Mouse (Mus musculus): ENCODE results near the gene Apaf1. TPM values are rescaled to one million over a fixed set of nuclear protein-coding genes. Genes with fewer than 3 reads are reported as not detected.

The Apaf1 gene
- polyA plus RNA-seq, 1 experiment from 2014 or later: 19.3 TPM

DNA sequence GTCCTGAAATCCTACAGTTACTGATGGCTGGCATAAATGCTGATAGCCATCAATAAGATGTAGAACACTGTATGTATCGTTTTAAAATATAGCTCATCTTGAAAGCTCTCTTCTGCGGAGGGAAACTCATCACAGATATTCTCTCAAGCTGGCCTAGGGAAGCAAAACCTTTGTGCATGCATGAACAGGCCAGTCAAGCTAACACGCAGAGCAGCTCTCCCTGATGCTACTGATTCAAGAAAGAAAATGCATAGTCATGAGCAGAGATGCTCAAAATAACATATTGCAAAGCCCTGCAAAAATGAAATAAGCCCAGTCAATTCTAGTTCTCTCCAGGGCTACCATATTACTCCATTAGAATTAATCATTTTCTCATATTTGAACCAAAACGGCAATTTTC is 55.1 kb downstream of the Apaf1 start:
- no peak overlapping the region for H3K9ac ChIP-seq
- WGBS: 95% methylated on average over 4 of the region's 4 CpGs
- H3K4me3 ChIP-seq: no peak overlapping the region
- H3K9me3 ChIP-seq: no peaks in the 10 kb centered on the region
- H3K36me3 ChIP-seq: peaks cover 14% of the 10 kb centered on the region; the same call in 1 of the 2 replicates
- H3K4me1 ChIP-seq: no peaks in the 10 kb centered on the region
- no peak for ATAC-seq (ENCODE audit: borderline replicate concordance, extremely low read depth, low FRiP score, low TSS enrichment)
- no peak overlapping the region for H3K4me2 ChIP-seq
- no peaks in the 10 kb centered on the region for H3K27me3 ChIP-seq
- H3K27ac ChIP-seq: no peak overlapping the region

DNA sequence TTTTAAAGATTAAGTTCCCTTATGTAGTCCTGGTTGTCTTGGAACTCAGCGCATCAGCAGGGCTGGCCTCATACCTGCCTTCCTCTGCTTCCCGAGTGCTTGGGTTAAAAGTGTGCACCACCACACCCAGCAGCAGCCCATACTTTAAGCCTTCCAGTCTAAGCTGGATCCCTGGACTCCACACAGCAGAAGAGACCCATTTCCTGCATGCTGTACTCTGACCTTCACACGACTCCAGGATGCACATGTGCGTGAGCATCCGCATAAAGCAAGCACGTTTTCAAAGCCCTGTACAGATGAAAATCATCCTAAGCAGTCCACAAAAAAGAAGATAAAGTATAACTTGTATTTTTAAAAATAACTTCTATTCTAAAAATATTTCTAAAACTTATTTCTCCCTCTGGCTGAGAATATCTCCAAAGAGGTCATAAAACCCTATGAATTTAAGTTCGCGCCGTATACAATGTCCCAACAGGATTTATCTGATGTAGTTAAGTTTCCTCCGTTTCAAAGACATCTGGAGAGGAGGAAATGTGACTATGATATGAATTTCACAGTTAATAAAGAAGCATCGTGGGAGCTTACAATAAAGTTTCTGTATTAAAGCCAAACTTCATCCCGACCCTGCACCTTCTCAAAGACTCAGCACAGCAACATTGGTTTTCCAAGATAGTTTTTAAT is 76.6 kb downstream of the Apaf1 start:
- Histone ChIP-seq H3K27me3 (no peaks in the 10 kb centered on the region), H3K4me3 (no peak overlapping the region), H3K9ac (no peak overlapping the region), H3K9me3 (no peaks in the 10 kb centered on the region), H3K36me3 (peaks cover 5% of the 10 kb centered on the region), H3K4me2 (no peak overlapping the region), H3K27ac (no peak overlapping the region; the same call in 1 of the 2 replicates), H3K4me1 (no peaks in the 10 kb centered on the region)
- 60% methylated on average over 12 of the region's 12 CpGs for WGBS
- ATAC-seq (ENCODE audit: borderline replicate concordance, extremely low read depth, low FRiP score, low TSS enrichment): no peak

DNA sequence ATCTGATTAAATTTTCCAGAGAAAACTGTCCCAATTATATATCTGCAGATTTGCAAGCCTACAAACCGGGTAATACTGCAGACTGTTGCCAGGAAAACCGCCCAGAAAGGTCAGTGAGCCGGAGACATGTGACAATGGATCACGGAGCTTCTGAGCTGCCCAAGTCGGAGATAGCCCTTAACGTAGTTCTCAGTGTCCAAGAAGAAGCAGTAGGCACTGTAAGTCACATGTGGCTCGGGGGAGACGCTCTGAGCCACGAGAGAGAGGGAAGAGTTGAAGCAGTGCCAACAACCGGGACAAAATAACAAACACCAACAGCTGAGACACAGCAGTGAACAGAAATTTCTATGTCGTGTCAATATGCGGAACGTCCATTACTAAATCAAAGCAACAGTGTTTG is 81.1 kb downstream of the Apaf1 start:
- Histone ChIP-seq H3K27me3 (no peaks in the 10 kb centered on the region), H3K4me2 (no peak overlapping the region), H3K9me3 (no peaks in the 10 kb centered on the region), H3K9ac (no peak overlapping the region), H3K4me3 (no peak overlapping the region), H3K4me1 (no peaks in the 10 kb centered on the region), H3K36me3 (0 out of 2 replicates have a peak, but pooled peaks cover 7% of the 10 kb centered on the region), H3K27ac (no peak overlapping the region)
- 53% methylated on average over 13 of the region's 13 CpGs for WGBS
- ATAC-seq (ENCODE audit: borderline replicate concordance, extremely low read depth, low FRiP score, low TSS enrichment): peak; percentile 55; the same call in 1 of the 2 replicates

DNA sequence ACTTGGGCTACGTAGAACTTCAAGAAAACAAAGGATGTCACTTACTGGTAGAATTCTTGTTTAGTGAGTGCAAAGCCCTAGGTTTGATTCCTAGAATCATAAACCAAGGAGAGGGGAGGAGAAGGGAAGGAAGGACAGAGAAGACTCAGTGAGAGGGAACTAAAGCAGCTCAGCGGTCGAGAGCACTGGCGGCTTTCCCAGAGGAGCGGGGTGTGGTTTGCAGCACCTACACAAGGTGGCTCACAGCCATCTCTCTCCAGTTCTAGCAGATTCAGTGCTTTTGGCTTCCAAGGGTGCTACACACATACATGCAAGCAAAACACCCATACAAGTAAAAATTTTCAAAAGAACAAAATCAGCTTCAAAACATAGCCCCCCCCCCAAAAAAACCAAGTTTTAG is 82.7 kb downstream of the Apaf1 start:
- Histone ChIP-seq H3K9me3 (no peaks in the 10 kb centered on the region), H3K27ac (no peak overlapping the region), H3K4me2 (no peak overlapping the region), H3K36me3 (peaks cover 15% of the 10 kb centered on the region), H3K4me3 (no peak overlapping the region), H3K9ac (no peak overlapping the region), H3K4me1 (no peaks in the 10 kb centered on the region), H3K27me3 (no peaks in the 10 kb centered on the region)
- ATAC-seq (ENCODE audit: borderline replicate concordance, extremely low read depth, low FRiP score, low TSS enrichment): no peak
- WGBS: 79% methylated on average over 5 of the region's 5 CpGs

DNA sequence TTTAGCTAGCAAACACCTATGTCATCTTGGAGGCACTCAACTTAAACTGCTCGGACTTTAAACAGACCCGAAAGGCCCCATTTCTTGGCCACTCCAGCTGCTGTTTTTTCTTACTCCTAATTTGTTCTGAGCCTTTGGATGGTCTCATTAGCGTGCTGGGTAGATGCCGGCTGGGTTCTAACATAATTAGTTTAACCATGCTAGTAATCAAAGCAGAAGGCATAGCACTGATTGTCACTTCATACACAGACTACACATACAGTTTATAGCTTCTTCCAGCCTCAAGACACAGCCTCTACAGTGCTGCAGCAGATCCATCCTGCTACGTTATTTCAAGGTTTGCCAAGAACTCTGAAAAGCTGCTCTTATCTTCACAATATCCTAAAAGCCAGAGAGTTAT is 88.7 kb downstream of the Apaf1 start:
- no peak for ATAC-seq (ENCODE audit: borderline replicate concordance, extremely low read depth, low FRiP score, low TSS enrichment)

DNA sequence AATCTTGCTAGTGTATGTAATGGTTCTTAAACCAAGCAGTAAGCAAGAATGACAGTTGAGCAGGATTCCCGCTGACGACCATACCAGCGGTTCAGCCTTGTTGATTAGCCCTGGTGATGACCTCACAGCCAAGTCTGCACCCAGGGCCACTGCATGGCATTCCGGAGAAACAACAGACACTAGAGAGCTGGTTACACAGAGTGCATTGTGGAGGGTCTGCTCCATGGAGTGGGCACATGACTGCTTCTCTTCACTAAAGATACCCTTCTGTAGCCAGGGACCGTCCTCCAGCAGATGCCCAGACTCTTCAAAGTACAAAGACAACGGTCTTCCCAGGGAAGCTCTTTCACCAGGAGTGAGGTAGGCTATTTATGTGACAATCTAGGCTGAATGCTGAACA is 90.3 kb downstream of the Apaf1 start:
- H3K4me2 ChIP-seq: no peak overlapping the region
- ATAC-seq (ENCODE audit: borderline replicate concordance, extremely low read depth, low FRiP score, low TSS enrichment): no peak
- no peak overlapping the region for H3K9ac ChIP-seq
- H3K27me3 ChIP-seq: no peaks in the 10 kb centered on the region
- WGBS: 83% methylated on average over 6 of the region's 6 CpGs
- H3K4me1 ChIP-seq: no peaks in the 10 kb centered on the region
- H3K36me3 ChIP-seq: peaks cover 28% of the 10 kb centered on the region
- no peak overlapping the region for H3K27ac ChIP-seq
- no peaks in the 10 kb centered on the region for H3K9me3 ChIP-seq
- H3K4me3 ChIP-seq: no peak overlapping the region

More for the DNA sequence above, 88.7 kb downstream of the Apaf1 start:
- no peak overlapping the region for H3K4me3 ChIP-seq
- H3K9ac ChIP-seq: no peak overlapping the region
- no peaks in the 10 kb centered on the region for H3K9me3 ChIP-seq
- H3K27me3 ChIP-seq: no peaks in the 10 kb centered on the region
- peaks cover 28% of the 10 kb centered on the region for H3K36me3 ChIP-seq
- H3K27ac ChIP-seq: no peak overlapping the region
- no peak overlapping the region for H3K4me2 ChIP-seq
- WGBS: 85% methylated on average over 5 of the region's 5 CpGs
- H3K4me1 ChIP-seq: no peaks in the 10 kb centered on the region

DNA sequence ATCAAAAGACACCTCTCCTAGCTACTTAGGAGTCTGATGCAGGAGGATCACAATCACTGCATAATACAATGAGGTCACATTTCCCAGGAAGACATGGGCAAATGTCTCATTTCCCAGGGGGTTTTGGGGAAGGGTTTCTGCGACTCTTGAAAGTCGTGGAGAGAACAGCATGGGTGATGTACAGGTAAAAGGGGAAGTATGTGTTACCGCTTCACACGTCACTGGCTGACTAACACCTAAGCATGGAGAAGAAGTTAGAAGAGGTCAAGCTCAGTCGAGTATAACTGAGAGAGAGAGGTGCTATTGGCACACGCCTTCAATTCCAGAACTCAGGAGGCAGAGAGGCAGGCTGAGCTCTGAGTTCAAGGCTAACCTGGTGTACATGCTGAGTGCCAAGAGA is 92.2 kb downstream of the Apaf1 start:
- peaks cover 17% of the 10 kb centered on the region for H3K36me3 ChIP-seq
- H3K4me1 ChIP-seq: no peaks in the 10 kb centered on the region
- no peaks in the 10 kb centered on the region for H3K9me3 ChIP-seq
- no peak overlapping the region for H3K9ac ChIP-seq
- no peak overlapping the region for H3K4me3 ChIP-seq
- H3K27me3 ChIP-seq: no peaks in the 10 kb centered on the region
- H3K4me2 ChIP-seq: no peak overlapping the region
- ATAC-seq (ENCODE audit: borderline replicate concordance, extremely low read depth, low FRiP score, low TSS enrichment): no peak
- 85% methylated on average over 6 of the region's 6 CpGs for WGBS
- H3K27ac ChIP-seq: no peak overlapping the region

DNA sequence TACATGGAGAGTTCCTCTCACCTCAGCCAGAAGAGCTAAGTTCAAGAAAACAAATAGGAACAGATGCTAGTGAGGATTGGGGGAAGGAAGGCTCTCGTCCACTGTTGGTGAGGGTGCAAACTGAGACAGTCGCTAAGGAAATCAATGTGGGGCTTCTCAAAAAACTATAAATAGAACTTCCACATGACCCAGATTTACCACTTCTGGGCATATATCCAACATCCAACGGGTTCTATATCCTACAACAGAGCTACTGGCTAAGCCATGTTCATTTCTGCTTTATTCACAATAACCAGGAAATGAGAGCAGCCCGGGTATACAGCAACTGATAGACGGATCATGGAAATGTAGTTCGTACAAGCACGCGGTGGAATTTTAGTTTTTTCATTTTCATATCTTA is 99.5 kb downstream of the Apaf1 start:
- Histone ChIP-seq H3K27me3 (no peaks in the 10 kb centered on the region), H3K4me3 (no peak overlapping the region), H3K36me3 (no peaks in the 10 kb centered on the region), H3K4me2 (no peak overlapping the region), H3K9ac (no peak overlapping the region), H3K4me1 (no peaks in the 10 kb centered on the region), H3K9me3 (no peaks in the 10 kb centered on the region), H3K27ac (no peak overlapping the region)
- 53% methylated on average over 8 of the region's 8 CpGs for WGBS
- peak; percentile 42; the same call in 1 of the 2 replicates for ATAC-seq (ENCODE audit: borderline replicate concordance, extremely low read depth, low FRiP score, low TSS enrichment)

DNA sequence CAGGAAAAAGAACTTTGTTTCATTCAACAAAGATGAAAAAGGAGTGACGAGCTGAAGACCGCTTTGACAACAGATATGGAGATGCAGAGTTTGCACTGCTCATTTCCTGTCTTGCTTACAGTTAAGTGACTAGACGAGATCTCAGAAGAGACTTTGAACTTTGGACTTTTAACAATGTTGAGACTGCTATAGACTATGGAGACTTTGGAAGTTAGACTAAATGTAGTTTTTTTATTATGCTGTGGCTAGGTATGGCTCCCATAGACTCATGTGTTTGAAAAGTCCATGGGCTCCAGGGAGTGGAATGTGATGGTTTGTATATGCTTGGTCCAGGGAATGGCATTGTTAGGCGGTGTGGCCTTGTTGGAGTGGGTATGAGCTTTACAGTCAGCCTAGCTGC is 100.8 kb downstream of the Apaf1 start:
- no peak overlapping the region for H3K4me2 ChIP-seq
- H3K4me1 ChIP-seq: no peaks in the 10 kb centered on the region
- no peaks in the 10 kb centered on the region for H3K9me3 ChIP-seq
- 79% methylated on average over 4 of the region's 4 CpGs for WGBS
- no peak overlapping the region for H3K4me3 ChIP-seq
- ATAC-seq (ENCODE audit: borderline replicate concordance, extremely low read depth, low FRiP score, low TSS enrichment): no peak
- no peaks in the 10 kb centered on the region for H3K27me3 ChIP-seq
- no peak overlapping the region for H3K9ac ChIP-seq
- H3K27ac ChIP-seq: no peak overlapping the region
- H3K36me3 ChIP-seq: no peaks in the 10 kb centered on the region

DNA sequence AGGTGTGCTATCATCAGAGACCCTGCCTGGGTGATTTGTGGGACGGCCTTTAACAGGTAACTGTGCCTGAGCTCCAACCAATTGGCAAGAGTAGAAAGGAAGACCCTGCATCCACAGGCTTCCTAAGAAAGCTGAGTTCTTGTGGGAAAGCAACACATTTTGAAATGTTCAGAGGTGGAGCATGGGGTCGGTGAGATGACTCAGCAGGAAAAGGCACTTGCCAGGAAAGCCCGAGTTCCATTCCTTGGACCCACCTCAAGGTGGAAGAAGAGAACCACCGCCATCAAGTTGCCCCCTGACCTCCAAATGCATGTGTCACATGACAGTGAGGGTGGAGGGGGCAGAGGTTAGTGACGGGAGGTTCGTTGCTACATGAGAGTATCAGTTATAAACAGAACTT is 108.1 kb downstream of the Apaf1 start:
- no peaks in the 10 kb centered on the region for H3K9me3 ChIP-seq
- no peaks in the 10 kb centered on the region for H3K36me3 ChIP-seq
- H3K9ac ChIP-seq: no peak overlapping the region
- H3K27ac ChIP-seq: no peak overlapping the region
- H3K4me1 ChIP-seq: peaks cover 7% of the 10 kb centered on the region
- ATAC-seq (ENCODE audit: borderline replicate concordance, extremely low read depth, low FRiP score, low TSS enrichment): no peak
- H3K4me2 ChIP-seq: no peak overlapping the region
- H3K4me3 ChIP-seq: no peak overlapping the region
- H3K27me3 ChIP-seq: peaks cover 15% of the 10 kb centered on the region
- 69% methylated on average over 6 of the region's 6 CpGs for WGBS

DNA sequence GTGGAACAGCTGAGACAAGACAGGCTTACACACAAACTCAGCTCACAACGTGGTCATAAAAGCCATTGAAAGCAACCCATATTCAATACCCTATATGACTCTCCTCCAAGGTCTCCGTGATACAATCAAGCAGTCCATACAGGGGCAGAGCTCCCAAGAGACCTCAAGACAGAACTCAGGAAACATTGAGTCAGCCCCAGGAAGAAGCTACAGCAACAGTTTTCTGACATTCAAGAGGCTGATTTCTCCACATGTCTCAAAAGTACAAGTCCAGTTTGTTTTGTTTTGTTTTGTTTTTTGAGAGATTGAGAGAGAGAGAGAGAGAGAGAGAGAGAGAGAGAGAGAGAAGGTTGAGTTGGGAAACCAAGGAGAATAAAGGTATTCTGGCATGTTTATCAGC is 108.5 kb downstream of the Apaf1 start:
- 56% methylated on average over 2 of the region's 2 CpGs for WGBS
- Histone ChIP-seq H3K9me3 (no peaks in the 10 kb centered on the region), H3K9ac (no peak overlapping the region), H3K27ac (no peak overlapping the region), H3K4me2 (no peak overlapping the region), H3K36me3 (no peaks in the 10 kb centered on the region), H3K4me1 (peaks cover 10% of the 10 kb centered on the region), H3K27me3 (peaks cover 19% of the 10 kb centered on the region), H3K4me3 (no peak overlapping the region)
- ATAC-seq (ENCODE audit: borderline replicate concordance, extremely low read depth, low FRiP score, low TSS enrichment): no peak

DNA sequence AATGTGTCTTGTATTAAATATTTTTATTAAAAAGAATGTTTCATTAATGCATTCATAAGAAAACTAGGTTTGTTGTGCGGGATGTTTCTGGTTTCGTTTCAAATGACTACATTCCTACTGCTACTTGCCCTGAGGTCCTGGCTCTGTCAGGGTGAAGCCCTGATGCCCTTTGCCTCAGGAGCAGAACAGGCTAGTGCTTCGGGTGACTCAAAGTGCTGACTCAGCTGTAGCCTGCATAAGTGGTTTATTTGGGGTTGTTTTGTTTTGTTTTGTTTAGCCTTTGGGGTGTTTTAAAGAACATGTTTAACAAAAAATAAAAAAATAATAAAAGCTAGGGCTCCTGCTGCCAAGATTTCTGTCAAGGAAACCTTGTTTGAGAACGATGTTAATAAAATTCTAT is 112.0 kb downstream of the Apaf1 start:
- ATAC-seq (ENCODE audit: borderline replicate concordance, extremely low read depth, low FRiP score, low TSS enrichment): no peak
- no peaks in the 10 kb centered on the region for H3K9me3 ChIP-seq
- WGBS: 34% methylated on average over 4 of the region's 4 CpGs

More for the DNA sequence above, 112.0 kb downstream of the Apaf1 start:
- Histone ChIP-seq H3K27me3 (peaks cover 46% of the 10 kb centered on the region), H3K36me3 (no peaks in the 10 kb centered on the region), H3K4me1 (peaks cover 10% of the 10 kb centered on the region), H3K4me2 (no peak overlapping the region; the same call in 1 of the 2 replicates), H3K9ac (no peak overlapping the region), H3K4me3 (no peak overlapping the region), H3K27ac (no peak overlapping the region)

Data from lung, embryonic 15.5 days (tissue).